Mouse (Mus musculus) G1E (cell line): ENCODE measurements around the gene Malsu1. TPM values are rescaled to one million over a fixed set of nuclear protein-coding genes. Genes with fewer than 3 reads are reported as not detected.

ENCODE experiments used
- ATAC-seq: 2 replicates; pipeline ENCODE4 v1.8.0; 2016; ENCODE audit warnings: mild to moderate bottlenecking; ENCODE audit not compliant: insufficient number of reproducible peaks, poor library complexity, low FRiP score, severe bottlenecking; ENCODE audit errors: extremely low read depth
- DNase-seq: peaks from one replicate; pipeline ENCODE4 v3.0.0; 2012; ENCODE audit warnings: low spot score
- H3K27me3 ChIP-seq: 2 replicates; pipeline ENCODE4 v1.6.1; 2012; ENCODE audit warnings: mild to moderate bottlenecking, low read length, inconsistent platforms; ENCODE audit not compliant: insufficient read depth
- H3K36me3 ChIP-seq: replicated peaks from 2 replicates; pipeline ENCODE3; 2012; ENCODE audit warnings: mild to moderate bottlenecking, inconsistent platforms
- H3K4me1 ChIP-seq: 2 replicates; pipeline ENCODE4 v1.6.1; 2012; ENCODE audit warnings: low read depth, low read length, inconsistent platforms, mixed read lengths; ENCODE audit not compliant: insufficient read depth
- H3K4me3 ChIP-seq: 2 replicates; pipeline ENCODE4 v1.5.1; 2012; ENCODE audit warnings: low read depth, mild to moderate bottlenecking, inconsistent platforms, low read length, moderate library complexity, mixed read lengths
- H3K9me3 ChIP-seq: replicated peaks from 2 replicates; pipeline ENCODE4 v1.6.1; 2012; ENCODE audit warnings: inconsistent platforms
- CTCF ChIP-seq: IDR thresholded peaks from 2 replicates; pipeline ENCODE4 v1.5.1; 2012; ENCODE audit warnings: low read depth, low read length, inconsistent platforms, mixed read lengths
- GATA1 ChIP-seq: IDR thresholded peaks from 2 replicates; pipeline ENCODE4 v1.6.1; 2012; ENCODE audit warnings: borderline replicate concordance, low read length, inconsistent platforms, mixed read lengths
- GATA2 ChIP-seq: IDR thresholded peaks from 2 replicates; pipeline ENCODE4 v1.6.1; 2012; ENCODE audit warnings: low read depth, low read length, inconsistent platforms, borderline replicate concordance
- POLR2AphosphoS5 ChIP-seq: IDR thresholded peaks from 2 replicates; pipeline ENCODE4 v1.6.1; 2012; ENCODE audit warnings: low read depth, low read length, inconsistent platforms; ENCODE audit not compliant: insufficient replicate concordance
- TAL1 ChIP-seq: conservative IDR thresholded peaks from 2 replicates; pipeline ENCODE4 v1.6.1; 2012; ENCODE audit warnings: low read depth, low read length, inconsistent platforms, mixed read lengths
- polyA plus RNA-seq: library from polyadenylated mRNA; stranded (reverse); fragments of >175 nt; gene quantifications from 2 replicates; pipeline ENCODE4 v1.2.3, GENCODE M21; 2012
- total RNA-seq, 2 experiments: library from RNA; stranded (forward) in 1 of 2; stranded (reverse) in 1 of 2; fragments of 200-1000 nt in 1 of 2; fragments of >200 nt in 1 of 2; fragmentation: Nextera tagmentation in 1 of 2; gene quantifications; 2 replicates each; pipeline ENCODE4 v1.2.3; 2014 to 2017

Malsu1 gene
- total and polyA plus RNA-seq, 3 experiments: 29.3 to 46.9 (median 41.4) TPM

GRCm38 (mm10) chr6:49032783-49033182, 40.8 kb upstream of the Malsu1 start:
- Histone ChIP-seq H3K4me1 (0 out of 2 replicates have a peak, but pooled peaks cover 2% of the 10 kb centered on the region), H3K4me3 (no peak overlapping the region), H3K36me3 (no peaks in the 10 kb centered on the region), H3K9me3 (no peaks in the 10 kb centered on the region), H3K27me3 (peaks cover 19% of the 10 kb centered on the region)
- ATAC-seq (no peak), DNase-seq (no peak)
- TF ChIP-seq CTCF: no peak
- TF ChIP-seq GATA2: no peak
- TF ChIP-seq TAL1: no peak
- no peak for TF ChIP-seq POLR2AphosphoS5

DNA sequence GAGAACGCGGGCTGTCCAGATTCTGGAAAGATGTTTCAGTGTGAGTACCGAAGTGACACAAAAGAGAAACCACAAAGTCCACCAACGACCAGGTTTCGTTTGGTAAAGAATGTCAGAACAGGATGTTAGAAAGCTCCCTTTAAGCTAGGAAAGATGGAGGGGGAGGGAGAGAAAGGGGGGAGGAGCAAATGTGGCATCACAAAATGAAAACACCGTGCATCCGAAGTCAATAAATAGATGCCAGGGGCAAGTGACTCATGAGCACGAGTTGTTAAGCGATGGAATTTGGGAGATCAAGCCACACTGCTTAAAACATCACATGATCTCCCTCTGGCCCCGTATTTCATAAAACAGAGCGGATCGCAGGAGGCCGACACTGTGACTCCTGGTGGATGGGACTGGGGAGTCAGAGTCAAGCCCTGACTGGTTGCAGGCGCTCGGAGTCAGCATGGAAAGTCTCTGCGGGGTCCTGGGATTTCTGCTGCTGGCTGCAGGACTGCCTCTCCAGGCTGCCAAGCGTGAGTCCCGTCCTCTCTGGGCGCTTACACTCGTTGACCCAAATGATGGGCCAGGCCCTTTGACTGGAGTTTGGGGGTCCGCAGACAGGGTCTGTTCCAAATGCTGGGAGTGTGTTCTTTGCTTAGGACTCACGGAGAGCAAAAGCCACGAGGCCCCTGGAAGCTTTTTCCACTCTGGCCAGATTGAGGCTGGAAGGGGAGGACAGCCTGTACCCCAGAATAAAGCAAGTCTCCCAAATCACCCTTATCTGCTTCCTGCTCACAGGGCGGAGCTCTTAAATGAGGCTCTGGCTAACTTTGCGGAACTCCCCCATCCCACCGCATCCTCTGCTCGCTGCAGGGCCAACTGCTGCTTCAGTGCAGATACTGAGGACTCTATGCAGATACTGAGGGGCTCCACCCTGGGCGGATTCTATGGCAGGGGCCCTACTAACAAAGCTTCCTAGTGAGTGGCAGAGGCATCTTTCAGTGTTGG, 37.0 kb upstream of the Malsu1 start, which contains the start of gene Gpnmb:
Gene Gpnmb, plus strand, starts transcription at position 272 of the 993 bp plus-strand sequence.
- ATAC-seq (no peak), DNase-seq (no peak)
- Histone ChIP-seq H3K4me3 (no peak within 1 kb of the TSS), H3K9me3 (no peaks in the 10 kb centered on the region), H3K4me1 (no peaks in the 10 kb centered on the region), H3K27me3 (peaks cover 17% of the 10 kb centered on the region), H3K36me3 (no peaks in the 10 kb centered on the region)
- TF ChIP-seq CTCF (no peak), TAL1 (no peak), GATA1 (no peak), POLR2AphosphoS5 (no peak), GATA2 (no peak)

DNA sequence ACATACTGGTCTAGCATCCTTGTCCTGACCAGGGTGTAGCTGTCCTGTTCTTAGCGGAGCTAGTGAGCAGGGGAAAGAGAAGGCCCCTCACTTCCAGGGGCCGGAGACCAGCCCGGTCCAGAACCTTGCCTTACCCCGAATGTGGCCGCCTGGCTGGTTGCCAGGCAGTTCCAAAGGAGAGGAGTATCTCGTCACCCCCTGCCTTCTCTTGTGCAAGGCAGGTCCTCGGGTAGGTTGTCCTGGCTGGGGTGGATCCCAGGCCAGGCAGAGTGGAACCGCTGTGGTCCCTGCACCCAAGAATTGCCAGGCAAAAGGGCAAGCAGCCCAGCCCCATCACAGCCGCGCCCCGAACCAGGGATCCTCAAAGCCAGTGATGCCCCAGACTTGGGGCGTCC, 36.3 kb upstream of the Malsu1 start:
- Histone ChIP-seq H3K9me3 (no peaks in the 10 kb centered on the region), H3K4me1 (no peaks in the 10 kb centered on the region), H3K27me3 (peaks cover 17% of the 10 kb centered on the region), H3K36me3 (no peaks in the 10 kb centered on the region), H3K4me3 (no peak overlapping the region)
- DNase-seq (no peak), ATAC-seq (no peak)
- no peak for TF ChIP-seq GATA1
- no peak for TF ChIP-seq CTCF
- TF ChIP-seq POLR2AphosphoS5: no peak
- no peak for TF ChIP-seq TAL1

- no peak for TF ChIP-seq CTCF
- no peak for TF ChIP-seq GATA1
- no peak for TF ChIP-seq POLR2AphosphoS5
- no peak for TF ChIP-seq TAL1
- no peak for TF ChIP-seq GATA2
- DNase-seq: peak; percentile 46
These were observed 34.0 kb upstream of the Malsu1 start for GRCm38 (mm10) chr6:49039470-49040180.

GRCm38 (mm10) chr6:49046502-49046901, 27.1 kb upstream of the Malsu1 start:
- H3K36me3 ChIP-seq: no peaks in the 10 kb centered on the region
- no peaks in the 10 kb centered on the region for H3K9me3 ChIP-seq
- TF ChIP-seq GATA1 (no peak), GATA2 (no peak), POLR2AphosphoS5 (no peak), CTCF (no peak), TAL1 (no peak)
- ATAC-seq (no peak), DNase-seq (no peak)
- H3K27me3 ChIP-seq: peaks cover 25% of the 10 kb centered on the region
- no peak overlapping the region for H3K4me3 ChIP-seq
- 0 out of 2 replicates have a peak, but pooled peaks cover 2% of the 10 kb centered on the region for H3K4me1 ChIP-seq

More at GRCm38 (mm10) chr6:49039470-49040180, 34.0 kb upstream of the Malsu1 start:
- Histone ChIP-seq H3K4me3 (no peak overlapping the region), H3K4me1 (no peaks in the 10 kb centered on the region), H3K36me3 (no peaks in the 10 kb centered on the region), H3K9me3 (no peaks in the 10 kb centered on the region), H3K27me3 (peaks cover 19% of the 10 kb centered on the region)
- no peak for ATAC-seq

GRCm38 (mm10) chr6:49046976-49047375, 26.6 kb upstream of the Malsu1 start:
- peaks cover 29% of the 10 kb centered on the region for H3K27me3 ChIP-seq
- ATAC-seq (no peak), DNase-seq (no peak)
- H3K4me3 ChIP-seq: no peak overlapping the region
- 0 out of 2 replicates have a peak, but pooled peaks cover 2% of the 10 kb centered on the region for H3K4me1 ChIP-seq
- no peak for TF ChIP-seq GATA1
- no peak for TF ChIP-seq TAL1
- TF ChIP-seq GATA2: no peak
- TF ChIP-seq CTCF: no peak
- TF ChIP-seq POLR2AphosphoS5: no peak
- no peaks in the 10 kb centered on the region for H3K36me3 ChIP-seq
- H3K9me3 ChIP-seq: no peaks in the 10 kb centered on the region
